Mouse (Mus musculus): ENCODE data around the gene Ilf3.

The Ilf3 gene

DNA sequence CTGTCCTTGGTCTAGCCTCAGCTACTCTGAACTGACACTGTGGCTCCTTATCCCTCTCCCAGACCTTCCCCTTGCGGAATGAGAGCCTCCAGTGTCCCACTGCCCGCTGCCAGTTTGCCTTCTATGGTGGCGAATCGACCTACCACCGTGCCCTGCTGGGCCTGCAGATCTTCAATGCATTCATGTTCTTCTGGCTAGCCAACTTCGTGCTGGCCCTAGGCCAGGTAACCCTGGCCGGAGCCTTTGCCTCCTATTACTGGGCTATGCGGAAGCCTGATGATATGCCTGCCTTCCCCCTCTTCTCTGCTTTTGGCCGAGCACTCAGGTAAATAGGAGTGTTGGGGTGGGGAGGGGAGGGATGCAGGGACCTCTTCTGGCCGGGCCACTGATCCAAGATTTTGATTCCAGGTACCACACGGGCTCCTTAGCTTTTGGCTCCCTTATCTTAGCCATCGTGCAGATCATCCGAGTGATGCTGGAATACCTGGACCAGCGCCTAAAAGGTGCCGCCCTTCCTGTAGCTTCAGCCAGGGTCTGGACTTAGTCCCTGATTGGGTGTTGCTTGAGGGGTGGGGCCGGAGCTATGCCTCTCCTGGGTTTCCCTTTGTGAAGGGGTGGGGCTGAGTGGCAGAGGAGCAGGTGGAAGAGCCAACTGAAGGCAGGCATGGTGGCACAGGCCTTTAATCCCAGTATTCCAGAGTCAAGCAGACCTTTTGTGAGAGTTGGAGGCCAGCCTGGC lies 20.9 kb upstream of the Ilf3 start:
- no peak for DNase-seq (ENCODE audit: low spot score)

GRCm38 (mm10) chr9:21348152-21348551 lies 19.5 kb upstream of the Ilf3 start:
- DNase-seq (ENCODE audit: low spot score), result no peak

GRCm38 (mm10) chr9:21351178-21351577 lies 16.5 kb upstream of the Ilf3 start:
- DNase-seq (ENCODE audit: low spot score), result no peak

DNA sequence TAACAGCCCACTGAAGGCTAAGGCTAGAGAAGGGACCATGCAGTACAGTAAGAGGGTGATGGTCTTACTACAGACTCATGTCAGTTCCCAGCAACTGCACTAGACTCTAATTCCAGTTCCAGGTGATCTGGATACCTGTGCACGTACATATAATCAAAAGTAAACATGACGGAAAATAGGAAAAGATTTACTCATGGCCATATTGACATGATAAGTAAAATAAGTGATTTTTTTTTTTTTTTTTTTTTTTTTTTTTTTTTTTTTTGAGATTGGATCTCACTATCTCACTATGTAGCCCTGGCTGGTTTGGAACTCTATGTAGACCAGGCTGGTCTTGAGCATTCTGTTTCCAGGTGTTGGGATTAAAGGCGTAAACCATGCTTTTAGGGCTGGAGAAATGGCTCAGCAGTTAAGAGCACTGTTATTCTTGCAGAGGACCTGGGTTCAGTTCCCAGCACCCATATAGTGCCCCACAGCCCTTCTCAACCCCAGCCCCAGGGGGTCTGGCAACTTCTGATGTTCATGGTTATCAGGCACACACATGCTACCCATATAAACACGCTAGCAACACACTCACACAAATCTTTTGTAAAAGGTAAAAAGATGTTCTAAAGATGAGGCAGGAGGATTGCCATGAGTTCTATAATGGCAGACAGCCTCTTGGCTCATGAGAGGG lies 15.8 kb upstream of the Ilf3 start:
- no peak for DNase-seq (ENCODE audit: low spot score)

DNA sequence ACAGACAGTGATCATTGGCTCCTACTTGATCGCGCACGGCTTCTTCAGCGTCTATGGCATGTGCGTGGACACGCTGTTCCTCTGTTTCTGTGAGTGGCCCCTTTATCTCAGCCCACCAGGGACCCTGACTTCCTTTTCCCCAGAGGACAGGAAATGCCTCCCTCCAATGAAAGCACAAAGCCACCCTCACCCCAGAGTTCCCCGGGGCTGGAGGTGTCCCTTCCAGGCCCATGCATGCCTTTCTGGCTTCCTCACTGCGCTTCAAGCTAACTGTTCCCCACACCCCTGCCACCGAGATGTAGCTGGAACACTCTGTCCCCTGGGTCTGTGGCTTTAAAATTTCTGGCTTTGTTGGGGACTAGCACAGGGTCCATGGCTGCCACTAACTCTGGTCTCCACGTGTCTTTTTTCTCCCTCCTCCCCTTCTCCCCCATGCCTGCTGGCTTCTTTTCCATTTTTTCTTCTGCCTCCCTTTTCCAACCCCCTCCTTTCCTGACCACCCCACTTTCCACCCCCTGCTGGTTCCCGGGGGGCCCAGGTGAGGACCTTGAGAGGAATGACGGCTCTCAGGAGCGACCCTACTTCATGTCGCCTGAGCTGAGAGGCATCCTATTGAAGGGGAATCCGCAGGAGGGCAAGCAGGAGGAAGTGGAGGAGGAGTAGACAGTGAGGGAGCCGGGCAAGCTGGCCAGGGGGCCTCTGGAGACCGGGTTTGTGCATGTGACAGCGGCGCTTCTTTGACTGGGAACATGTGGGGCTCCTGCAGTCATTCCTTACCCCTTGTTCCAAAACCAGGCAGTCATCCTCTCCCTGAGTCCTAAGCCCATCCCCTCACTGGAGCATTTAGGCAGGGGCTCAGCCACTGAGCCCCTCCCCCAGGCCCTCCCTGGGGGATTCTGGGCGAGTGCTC lies 15.0 kb upstream of the Ilf3 start:
- DNase-seq (ENCODE audit: low spot score), result peak; percentile 17

GRCm38 (mm10) chr9:21353373-21353686 lies 14.3 kb upstream of the Ilf3 start:
- DNase-seq (ENCODE audit: low spot score), result peak; percentile 8

DNA sequence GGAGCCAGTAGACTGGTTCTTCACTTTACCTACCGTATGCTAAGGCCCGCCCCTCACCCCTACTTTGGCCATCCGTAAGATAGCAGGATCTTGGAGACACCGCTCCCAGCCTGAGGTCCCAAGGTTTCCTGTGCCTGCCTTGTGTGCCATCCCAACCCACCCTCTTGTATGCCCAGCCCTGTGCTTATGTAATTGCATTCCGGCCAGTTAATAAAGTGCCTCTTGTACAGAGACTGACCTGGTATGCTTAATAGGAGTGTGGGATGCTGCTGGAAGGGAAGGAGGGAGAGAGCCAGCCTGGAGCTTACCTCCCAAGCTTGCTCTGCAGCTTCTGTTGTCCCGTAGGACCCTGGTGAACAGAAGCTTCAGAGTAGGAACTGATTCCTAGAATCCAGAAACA lies 12.9 kb upstream of the Ilf3 start:
- DNase-seq (ENCODE audit: low spot score), result no peak

- DNase-seq (ENCODE audit: low spot score), result peak; percentile 88
Observed at GRCm38 (mm10) chr9:21356981-21357718, 10.5 kb upstream of the Ilf3 start.

DNA sequence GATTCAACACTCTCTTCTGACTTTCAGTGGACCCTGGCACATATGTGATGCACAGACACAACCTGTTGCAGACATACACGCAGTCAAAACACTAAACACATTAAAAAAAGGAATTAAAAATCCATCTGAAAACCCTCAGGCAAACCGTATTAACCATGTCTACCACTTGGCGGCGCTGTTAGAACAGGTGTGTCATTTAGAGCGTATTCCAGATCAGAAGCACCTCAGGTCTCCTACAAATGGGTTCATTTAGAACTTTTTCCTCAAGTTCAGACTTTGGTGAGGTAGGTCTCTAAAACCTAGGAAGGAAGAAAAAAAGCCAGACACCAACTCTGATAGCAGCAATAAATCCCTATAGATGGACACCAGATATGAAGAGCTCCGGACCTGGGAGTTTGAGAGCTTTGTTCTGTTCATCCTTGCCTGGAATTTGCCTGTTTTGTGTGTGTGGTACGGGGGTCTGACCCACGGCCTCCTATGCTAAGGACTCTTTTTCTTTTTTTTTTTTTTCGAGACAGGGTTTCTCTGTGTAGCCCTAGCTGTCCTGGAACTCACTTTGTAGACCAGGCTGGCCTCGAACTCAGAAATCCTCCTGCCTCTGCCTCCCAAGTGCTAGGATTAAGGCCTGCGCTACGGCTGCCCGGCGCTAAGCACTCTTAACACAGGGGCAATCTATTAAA lies 990 bp upstream of the Ilf3 start:
- DNase-seq (ENCODE audit: low spot score), result peak; percentile 57

DNA sequence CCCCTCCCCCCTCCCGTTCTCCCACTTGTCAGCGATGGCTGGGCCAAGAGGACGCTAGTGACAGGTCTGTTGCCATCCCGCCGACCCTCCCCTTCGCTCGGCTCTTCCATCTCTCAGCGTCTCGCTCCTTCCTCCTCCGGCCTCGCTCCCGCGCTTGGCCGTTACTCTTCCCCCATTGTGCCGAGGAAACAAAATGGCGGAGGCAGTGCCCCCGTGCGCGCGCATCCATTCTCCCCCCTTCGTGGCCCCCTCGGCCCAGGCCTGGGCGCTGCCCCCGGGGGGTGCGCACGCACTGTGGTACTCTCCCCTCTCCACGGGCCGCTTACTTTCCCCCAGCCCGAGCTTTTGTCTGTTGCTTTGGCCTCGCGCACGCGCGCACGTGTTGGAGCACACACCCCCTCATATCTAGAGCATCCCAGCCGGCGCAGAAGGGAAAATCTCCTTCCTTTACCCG lies 487 bp downstream of the Ilf3 start:
- peak; percentile 76 for DNase-seq (ENCODE audit: low spot score)

DNA sequence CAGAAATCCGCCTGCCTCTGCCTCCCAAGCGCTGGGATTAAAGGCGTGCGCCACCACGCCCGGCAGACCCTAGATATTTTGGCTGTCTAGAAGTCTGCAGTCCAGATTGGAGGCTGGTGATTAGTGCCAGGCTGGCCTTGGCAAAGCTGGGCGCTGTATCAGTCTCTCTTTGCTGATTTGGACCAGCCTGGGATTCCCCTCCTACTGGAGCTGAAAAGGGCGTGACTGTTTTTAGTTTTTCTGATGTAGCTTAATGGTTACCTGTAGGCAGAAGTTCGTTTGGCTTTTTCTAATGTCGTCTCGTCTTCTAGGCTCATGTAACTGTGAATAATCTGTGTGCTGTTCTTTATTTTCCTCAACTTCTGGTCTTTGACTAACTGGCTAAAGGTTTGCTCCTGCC lies 1.4 kb downstream of the Ilf3 start:
- no peak for DNase-seq (ENCODE audit: low spot score)

GRCm38 (mm10) chr9:21370876-21371275 lies 3.2 kb downstream of the Ilf3 start:
- DNase-seq (ENCODE audit: low spot score), result no peak

- DNase-seq (ENCODE audit: low spot score), result no peak
Observed at GRCm38 (mm10) chr9:21372508-21372907, 4.8 kb downstream of the Ilf3 start.

DNA sequence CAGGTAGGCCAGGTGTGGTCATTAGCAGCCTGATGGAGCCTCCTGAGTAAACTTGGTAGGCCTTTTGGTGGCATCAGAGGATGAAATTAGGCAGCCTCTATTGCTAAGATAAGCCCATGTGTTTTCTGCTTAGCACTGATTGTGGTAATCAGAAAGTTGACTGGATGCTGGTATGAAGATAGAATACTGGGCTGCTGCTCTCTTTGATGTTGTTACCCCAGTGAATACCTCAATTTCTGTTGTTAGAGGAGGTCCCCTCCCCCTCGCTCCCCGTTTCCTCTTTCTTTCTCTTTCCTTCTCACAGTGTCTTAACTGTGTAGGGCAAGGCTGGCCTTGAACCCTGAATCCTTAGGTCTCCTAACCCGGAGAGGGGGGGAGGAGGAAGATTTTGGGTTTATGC lies 11.5 kb downstream of the Ilf3 start:
- no peak for DNase-seq (ENCODE audit: low spot score)

- no peak for DNase-seq (ENCODE audit: low spot score)
Observed at GRCm38 (mm10) chr9:21380868-21381267, 13.2 kb downstream of the Ilf3 start.

GRCm38 (mm10) chr9:21383966-21384365 lies 16.3 kb downstream of the Ilf3 start:
- DNase-seq (ENCODE audit: low spot score), result no peak

DNA sequence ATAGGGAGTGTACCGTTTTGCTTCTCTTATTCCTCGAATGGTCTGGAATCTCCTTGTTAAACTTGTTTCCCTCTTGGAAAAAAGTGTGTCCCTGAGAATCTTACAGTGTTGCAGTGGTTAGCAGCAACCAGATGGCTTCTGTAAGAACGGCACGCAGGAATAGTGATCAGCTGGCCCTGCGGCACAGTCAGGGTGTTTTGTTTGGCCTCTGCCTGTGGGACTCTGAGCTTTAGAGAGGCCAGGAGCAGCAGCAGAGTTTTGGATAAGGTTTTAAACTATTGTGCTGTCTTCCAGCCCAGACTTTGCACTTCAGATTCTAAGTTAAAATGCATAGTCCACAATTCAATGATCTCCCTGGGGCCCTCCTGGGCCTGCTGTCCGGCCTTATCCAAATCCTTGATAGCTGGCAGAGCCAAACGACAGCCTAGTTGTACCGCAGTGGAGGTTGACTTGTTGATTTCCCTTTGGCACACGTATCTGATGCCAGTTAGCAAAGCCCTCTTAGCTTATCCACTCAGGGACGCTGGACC lies 25.0 kb downstream of the Ilf3 start:
- no peak for DNase-seq (ENCODE audit: low spot score)

DNA sequence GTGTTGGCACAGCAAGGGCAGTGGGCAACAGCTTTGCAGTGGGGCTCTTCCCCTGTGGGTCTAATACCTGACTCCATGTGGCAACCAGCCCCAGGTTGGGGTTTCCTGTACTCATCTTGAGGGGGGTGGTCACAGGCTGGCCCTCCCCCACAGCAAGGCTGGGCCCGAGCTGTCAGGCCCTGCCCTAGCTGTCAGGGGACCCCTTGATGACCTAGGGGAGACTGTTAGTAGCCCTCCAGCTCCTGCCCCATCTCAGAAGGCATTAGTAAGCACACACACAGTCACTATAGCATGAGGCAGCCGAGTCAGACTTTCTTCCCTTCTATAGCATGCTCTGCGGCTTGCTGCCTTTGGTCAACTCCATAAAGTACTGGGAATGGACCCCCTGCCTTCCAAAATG lies 28.0 kb downstream of the Ilf3 start:
- DNase-seq (ENCODE audit: low spot score), result no peak

GRCm38 (mm10) chr9:21397170-21397569 lies 29.5 kb downstream of the Ilf3 start:
- no peak for DNase-seq (ENCODE audit: low spot score)

DNA sequence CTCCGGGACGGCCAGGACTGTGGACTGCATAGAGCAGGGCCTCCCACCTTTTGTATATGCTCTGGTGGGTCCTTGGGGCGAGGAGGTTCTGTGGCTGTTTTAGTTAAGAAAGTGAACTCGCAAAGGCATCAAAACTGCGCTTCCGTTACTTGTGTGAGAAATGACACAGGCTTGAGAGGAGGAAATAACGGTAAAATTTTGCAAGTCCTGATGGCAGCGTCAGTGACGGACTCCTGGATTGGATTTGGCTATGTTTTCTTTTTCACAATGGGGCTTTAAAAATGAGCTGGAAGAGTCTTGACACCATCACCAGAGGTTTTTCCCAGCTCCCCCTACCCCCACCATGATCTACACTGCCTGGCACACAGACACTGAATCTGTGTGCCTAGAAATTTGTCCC lies 33.4 kb downstream of the Ilf3 start:
- DNase-seq (ENCODE audit: low spot score), result no peak

GRCm38 (mm10) chr9:21402764-21403253 lies 35.1 kb downstream of the Ilf3 start:
- no peak for DNase-seq (ENCODE audit: low spot score)
